Mouse (Mus musculus) thymus, postnatal 25 days (tissue): ENCODE measurements around the gene Cish.
A peak's percentile ranks its signal among the peaks of the same experiment; 100 is the strongest.

ENCODE experiments used
- DNase-seq: peaks from one replicate; pipeline ENCODE4 v3.0.0; 2022

Gene Cish

DNA sequence AAGGTAGTCTGAATTCAATTTTAAA, at the start of gene Cish:
Cish (plus strand) TSS at position 11 of the 25 bp plus-strand sequence.
- no peak for DNase-seq

DNA sequence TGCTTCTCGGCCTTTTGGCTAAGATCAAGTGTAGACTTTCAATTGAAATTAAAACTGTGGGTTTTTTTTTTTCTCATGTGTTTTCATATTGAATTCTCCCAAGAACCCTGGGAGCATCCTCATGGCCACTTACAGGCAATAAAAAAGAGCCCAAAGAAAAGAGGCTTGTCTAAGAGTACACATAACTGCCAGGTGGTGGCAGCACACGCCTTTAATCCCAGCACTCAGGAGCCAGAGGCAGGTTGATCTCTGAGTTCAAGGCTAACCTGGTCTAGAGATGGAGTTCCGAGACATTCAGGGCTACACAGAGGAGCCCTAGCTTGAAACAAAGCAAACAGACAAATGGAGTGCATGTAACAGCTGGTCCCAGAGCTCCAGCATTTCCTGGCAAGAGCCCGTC, 49.7 kb upstream of the Cish start:
- peak; percentile 25 for DNase-seq

DNA sequence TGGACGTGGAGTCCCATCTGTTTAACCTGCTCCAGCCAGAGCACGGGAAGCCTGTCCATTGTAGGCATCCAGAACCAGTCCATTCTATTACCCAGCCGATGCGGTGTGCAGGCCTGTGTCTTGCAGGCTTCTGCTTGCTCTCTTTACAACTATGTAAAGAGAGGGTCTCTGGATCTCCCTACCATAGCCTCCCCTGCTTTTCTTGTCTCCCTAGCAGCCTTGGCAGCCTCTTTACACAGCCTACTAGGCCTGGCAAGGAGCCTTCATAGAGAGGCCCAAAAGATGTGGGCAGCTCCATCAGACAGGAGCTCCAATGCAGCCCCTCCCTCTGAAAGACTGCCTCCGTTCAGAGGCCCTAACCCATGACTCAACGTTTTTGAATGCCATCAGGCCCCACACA, 46.7 kb upstream of the Cish start:
- no peak for DNase-seq

DNA sequence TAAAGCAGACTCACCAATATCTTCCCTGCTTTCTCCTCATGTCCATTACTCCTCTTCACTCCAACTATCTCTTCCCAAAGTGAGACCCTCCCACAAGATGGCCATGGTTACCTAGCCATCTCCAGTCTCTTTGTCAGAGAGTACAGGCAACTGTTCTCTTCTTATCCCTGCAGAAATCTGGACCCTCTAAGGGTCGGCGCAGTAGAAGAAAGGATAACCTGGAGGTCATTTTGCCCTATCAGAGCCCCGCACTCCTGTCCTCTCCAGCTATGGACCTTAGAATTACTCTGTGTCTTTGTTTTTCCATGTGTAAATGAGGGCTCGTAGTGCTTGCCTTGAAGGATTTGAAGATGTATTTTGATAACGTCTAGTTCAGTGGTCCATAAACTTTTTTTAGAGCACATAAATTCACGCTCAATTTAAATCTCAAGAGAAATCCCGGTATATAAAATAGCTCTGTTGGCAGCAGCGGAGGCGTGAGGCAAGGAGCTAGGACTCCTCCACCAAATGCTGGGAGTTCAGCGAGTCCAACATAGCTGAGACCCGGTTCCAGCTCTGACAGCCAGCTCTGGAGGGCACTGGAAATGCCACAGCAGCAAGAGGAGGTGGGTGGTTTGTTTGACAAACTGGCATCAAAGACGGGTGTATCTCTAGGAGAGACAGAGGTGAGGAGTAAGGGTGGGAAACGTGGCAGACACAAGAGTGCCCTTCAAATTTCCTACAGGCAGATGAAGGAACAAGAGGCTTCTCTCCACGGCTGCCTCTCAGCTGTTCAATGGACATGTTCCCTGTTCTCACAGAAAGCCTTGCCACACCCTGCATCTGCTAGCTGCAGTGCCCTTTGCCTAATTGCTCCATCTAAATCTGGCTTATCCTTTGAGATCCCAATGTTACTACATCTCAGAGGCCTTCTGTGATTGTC, 45.1 kb upstream of the Cish start:
- DNase-seq: no peak

DNA sequence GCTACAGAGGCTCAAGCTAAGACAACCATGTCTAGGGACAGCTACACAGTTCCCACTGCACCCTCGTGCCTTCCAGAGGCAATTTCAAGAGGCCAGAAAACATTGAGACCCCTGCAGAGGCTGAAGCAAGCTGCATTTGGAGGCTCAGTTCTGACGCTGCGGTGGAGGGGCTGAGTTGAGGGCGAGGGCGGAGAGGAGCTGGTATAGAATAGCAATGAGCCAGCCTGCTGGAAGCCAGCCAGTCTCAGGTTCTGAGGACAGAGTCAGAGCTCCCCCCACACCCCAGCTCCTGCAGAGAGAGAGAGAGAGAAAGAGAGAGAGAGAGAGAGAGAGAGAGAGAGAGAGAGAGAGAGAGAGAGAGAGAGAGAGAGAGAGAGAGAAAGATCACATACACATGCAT, 43.7 kb upstream of the Cish start:
- DNase-seq: no peak

DNA sequence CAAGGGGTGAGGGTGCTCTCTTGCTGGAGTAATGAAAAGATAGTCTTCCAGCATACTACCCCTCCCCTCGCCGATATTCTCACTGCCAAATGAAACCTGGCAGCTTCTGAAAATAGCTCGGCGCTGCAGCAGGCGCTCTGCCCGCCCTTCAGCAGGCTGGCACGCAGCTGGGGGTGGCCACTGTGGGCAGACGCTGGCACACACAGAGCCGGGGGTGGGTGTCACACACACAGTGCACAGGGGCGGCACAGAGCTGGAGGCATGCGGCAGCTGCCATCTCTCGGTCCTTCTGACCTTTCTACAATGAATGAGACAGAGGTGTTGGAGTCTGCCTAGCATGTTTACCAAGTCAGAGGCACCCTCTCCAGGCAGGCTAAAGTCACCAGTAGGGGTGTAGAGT, 41.4 kb upstream of the Cish start:
- no peak for DNase-seq

DNA sequence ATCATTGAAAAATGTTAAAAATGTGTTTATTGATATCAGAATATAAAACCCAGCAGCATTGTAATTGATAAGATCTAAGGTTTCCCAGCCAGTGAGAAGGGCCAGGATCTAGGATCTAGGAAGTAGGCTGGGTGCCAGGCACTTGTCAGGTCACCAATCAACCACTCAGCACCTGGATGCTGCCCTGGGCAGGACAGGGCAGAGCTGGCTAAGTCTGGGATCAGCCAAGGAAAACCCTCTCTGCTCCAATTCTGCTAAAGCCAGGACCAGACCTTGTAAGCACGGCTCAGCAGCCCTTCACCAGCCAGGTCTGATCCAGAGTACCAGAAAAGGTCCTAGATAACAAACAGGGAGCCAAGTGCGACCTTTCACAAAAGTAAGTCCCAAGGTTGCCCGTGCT, 40.9 kb upstream of the Cish start:
- DNase-seq: no peak

DNA sequence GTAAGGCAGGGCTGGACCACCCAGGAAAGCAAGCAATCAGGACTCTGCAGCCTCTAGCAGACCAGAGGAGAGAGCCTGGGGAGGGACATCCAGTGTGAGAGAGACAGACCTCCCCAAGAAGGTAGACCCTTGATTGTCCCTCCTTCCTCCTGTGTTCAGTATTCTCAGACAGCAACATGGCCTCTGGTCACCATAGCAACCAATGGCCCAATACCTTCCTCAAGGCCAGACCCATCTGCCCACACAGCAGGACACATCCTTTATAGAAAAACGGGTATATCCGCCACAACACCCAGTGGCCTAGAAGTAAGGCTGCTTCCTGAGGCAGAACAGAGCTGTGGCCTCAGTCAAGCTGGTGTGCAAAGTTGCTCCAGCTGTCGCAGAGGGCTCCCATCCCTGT, 40.2 kb upstream of the Cish start:
- no peak for DNase-seq

DNA sequence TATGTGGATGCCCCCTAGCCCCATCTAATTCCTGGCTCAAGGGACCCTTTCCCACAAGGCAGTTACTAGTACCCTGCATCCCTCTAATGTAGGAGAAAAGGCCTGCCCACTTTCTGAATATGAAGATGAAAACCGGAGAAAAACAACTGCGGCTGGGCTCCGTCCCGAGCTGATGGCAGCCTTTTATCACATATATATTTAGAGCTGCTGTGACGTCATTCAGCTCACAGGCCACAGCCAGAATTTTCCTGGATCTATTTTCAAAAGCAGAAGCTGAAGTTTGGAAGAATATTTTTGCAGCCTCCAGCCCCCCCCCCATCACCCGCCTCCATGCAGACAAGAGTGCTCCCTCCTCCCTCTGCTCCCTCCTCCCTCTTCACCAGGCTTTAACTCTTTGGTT, 36.3 kb upstream of the Cish start:
- no peak for DNase-seq

DNA sequence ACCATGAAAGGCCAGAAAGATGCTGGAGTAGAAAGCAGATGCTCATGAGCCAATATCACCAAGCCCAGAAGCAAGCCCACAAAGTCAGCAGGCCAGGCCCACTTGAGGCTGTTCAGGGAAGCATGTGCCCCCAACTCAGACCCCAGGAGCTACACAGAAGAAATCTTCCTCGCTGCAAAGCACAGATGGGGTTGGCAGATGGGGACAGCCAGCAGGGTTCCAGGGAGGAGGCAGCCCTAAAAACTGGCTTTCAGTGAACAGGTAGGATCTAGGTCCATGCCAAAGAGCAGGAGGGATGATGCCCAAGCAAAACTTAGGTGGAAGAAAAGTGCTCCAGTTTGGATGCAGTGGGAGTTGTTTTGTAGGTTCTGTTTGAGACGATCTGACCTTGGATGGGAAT, 35.4 kb upstream of the Cish start:
- no peak for DNase-seq

DNA sequence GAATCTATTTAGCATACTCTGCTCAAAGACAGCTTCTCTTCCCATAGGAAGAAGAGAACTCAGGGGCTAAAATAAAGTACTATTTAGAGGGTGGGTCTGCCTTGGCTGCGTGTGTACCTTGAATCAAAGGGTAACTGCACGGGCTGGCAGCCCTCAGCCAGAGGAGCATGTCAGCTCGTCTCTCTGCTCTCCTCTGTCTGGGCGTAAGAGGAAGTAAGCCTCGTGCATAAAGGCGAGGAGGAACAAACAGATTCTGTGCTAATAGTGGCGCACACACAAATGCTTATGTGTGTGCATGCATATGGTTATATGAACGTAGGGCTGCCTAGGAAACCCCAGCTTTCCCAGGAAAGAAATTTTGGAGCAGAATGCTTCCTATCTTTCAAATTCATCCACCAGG, 35.0 kb upstream of the Cish start:
- DNase-seq: no peak

DNA sequence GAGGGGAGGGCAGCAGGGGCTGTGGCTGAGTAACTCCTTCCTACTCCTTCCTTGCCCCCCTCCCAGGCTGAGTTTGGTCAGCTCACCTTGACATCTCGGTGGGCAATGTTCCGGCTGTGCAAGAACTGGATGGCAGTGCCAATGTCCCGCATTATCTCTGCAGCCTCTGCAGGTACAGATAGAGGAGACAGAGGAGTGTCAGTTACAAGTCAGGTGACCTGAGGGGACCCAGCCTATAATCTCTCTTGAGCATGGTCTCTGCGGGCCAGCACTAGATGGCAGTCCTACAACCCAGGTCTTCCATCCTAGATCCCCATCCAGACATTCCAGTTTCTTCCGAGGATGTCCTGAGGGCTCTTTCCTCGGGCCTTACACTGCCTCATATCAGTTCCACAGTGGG, 34.0 kb upstream of the Cish start:
- DNase-seq: no peak

DNA sequence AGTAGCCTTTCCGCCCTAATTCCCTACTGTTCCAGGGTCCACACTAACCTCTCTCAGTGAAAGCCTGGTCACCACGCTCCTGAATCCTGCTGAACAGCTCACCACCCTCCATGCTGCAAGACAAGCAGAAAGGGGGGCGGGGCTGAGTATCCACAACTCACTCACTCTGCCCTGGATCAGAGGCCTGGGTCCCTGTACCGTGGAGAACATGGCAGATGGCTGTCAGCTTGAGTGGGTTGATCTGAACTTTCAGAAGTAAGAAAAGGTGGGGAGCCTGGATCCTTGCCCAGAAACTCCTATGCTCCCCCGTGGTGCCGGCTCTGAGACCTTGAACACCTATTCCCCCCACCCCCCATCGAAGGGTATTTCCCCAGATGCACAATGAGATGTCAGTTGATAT, 33.5 kb upstream of the Cish start:
- no peak for DNase-seq

DNA sequence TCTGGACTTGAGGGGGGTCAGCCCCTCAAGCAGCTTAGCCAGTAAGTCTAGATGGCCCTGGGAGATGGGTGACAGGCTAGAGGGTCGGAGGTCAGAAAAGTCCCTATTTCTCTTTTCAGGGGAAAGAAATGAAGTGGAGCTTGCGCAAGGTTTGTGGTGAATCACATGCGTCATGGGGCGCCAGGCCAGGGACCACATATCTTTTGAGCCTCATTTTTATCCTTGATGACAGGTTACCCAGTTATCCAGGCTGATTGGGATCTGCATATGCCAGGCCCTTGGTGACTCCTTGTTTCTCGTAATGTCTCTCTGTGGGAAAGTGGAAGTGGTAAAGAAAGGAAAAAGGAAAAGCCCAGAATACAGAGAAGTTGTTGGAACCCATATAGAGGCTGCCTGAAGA, 31.9 kb upstream of the Cish start:
- DNase-seq: no peak

DNA sequence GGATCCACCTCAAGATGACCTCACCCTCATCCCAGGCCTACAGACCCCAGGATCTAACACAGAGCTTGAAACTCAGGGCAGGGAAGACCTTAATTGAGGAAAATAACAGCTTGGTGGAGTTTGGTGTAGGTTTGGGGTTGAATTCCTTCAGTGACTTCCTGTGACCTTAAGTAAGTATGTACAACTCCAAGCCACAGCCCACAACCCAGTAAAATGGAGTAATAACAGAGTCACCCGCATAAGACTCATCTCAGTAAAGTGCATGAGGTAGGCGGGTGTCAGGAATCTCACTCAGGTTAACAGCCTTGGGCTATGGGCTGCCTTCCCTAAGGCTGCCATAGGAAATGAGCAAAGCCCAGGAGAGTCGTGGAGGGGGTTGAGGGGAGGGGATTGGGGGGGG, 31.1 kb upstream of the Cish start:
- DNase-seq: no peak

DNA sequence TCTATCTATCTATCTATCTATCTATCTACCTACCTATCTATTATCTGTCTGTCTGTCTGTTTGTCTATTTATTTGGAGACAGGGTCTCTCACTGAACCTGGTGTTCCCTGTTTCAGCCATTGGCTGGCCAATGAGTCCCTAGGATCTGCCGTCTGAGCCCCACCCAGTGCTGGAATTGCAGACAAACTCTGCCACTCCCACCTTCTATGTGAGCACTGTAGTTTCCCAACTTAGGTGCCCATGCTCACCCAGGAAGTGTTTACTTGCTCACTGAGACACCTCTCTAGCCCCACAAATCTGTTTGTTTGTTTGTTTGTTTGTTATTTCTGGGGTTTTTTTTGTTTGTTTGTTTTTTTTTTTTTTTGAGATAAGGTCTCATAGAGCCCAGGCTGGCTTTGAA, 28.8 kb upstream of the Cish start:
- no peak for DNase-seq

DNA sequence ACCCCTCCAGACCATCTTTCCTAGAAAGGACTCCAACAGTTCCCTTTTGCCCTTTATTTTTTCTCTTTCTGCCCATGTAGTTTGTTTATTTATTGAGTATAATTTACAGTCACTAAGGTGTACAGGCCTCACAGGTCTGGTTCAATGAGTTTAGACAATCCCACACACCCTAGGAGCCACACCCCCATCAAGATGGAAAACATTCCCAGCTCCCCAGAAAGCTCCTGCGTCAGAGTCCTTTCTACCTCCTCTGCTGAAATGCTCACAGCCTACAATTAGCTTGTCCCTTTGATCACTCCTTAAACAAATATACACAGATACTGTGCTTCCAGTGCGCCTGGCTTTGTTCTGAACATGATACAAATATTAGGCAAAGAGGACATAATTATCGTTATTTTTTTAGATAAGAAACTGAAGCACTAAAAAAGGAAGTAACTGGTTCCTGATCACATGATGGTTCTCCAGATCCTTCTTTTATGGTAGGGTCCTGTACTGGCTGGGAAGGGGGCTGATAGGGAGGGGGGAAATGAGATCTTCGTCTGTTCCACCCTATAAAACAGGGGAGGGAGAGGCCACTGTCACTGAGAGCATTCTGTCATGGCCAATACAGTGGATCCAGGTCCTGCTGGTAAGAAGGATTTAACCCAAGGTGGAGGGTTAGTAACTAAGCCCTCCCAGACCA, 28.0 kb upstream of the Cish start:
- no peak for DNase-seq

DNA sequence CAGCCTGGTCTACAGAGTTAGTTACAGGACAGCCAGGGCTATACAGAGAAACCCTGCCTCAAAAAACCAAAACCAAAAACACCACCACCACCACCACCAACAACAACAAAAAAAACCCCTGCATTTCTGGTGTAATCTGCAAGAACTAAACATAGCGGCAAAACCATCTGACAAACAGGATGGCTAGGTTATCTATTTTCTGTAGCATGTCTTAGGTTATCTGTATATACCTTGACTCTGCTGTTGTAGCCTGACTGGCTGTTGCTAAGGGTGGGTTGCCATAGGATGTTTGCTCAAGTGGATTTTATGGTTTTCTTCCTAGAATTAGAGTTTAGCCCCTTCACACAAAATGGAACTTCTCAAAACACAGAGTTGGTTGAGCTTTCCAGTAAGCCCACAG, 26.1 kb upstream of the Cish start:
- DNase-seq: no peak

DNA sequence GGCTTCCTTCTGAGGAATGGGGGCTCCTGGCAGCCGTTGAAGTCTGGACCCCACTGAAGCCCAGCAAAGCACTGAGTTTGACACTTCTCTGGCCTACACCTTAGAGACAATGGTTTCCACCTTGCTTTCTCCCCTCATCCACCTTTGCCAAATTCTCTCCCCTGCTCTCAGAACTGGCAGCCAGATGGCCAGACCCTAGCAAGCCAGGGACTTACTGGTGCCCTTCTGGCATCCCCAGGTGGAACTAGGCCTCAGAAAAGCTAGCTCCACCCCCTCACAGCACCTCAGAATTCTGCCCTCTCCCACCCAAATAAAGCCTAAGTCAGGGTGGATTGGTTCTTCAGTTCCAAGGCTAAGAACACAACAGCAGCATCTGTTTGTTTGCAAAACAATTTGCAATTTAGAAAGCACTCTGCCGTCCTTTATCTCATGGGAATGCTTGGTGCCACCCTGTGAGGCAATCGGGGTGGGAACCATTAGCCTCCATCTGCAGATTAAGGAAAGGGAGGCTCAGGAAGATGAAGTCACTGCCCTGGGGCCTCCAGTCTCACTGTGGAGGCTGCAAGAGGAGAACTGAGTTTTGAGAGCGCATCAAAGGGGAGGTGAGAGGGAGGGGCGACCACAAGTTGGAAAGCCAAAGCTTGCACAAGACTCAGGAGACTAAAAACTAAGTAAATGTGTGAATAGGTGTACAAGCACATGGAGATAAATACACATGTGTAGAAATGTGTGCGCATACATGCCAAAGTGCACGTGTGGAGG, 24.5 kb upstream of the Cish start:
- DNase-seq: no peak

DNA sequence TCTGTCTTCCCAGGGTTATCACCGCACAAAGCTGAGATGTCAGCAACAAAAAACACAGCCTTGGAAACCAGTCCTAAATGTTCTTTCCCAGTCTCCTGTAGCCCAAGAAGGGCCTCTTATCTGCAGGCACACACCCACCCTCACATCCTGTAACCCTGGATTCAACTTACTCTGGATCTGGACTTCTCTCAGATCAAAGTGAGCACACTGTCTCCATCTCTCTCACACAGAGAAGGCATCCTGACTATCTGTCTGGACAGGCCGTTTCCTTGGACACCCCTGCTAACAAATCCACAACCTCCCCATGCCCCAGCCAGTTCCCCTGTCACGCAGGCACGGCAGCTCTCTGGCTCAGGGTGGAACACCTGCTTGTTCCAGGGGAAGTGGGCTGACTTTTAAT, 23.5 kb upstream of the Cish start:
- DNase-seq: no peak

DNA sequence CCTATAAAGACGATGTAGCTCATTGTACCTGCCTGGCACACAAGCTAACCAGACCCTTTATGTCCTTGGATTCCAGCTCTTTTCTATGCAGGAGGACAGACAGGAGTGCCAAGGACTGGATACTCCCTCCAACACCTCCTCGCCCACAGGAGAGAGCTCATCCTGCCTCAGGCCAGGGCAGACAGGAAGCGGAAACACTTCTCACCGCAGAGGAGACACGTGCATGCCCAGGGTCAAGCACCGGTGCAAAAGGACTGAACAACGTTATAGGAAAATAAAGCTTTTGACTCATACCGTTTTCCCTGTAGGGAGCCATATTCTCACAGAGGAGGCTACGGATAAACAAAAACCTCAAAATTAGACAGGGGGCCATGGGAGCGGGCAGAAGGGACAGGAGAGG, 22.6 kb upstream of the Cish start:
- no peak for DNase-seq

DNA sequence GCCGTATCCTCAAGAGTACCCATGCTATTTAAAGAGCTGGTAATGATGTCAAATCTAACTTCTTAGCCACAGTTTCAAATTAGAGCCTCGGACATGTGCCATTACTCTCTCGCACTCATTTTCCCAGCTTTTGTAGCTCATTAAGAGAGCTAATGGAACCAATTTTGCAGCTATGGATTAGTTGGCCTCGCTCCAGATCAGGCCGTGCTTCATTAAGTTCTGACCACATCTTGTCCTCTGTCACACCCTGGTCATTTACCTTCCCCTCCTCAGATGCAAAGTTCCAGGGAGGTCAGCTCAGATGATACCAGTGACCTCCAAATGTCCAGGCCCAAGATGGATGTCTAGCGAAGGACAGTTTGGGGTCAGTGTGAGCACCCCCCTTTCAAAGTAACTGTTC, 21.1 kb upstream of the Cish start:
- no peak for DNase-seq

DNA sequence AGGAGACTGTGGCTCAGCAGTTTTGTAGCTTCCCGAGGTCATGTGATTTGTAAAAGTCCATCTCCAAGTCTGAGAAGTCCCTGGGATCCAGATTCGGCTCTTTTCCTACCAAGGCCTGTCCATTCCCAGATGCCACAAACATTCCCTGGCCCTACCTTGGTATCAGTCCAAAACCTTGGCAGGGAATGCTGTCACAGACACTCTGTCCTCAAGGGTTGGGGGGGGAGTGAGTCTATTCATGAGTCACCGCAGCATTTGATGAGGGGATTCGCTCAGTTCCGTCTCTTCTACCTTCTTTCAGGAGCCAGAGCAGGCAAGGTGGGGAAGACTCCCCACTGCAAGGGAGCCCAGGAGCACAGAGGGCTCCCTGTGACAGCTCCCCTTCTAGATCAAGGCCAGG, 20.1 kb upstream of the Cish start:
- no peak for DNase-seq

DNA sequence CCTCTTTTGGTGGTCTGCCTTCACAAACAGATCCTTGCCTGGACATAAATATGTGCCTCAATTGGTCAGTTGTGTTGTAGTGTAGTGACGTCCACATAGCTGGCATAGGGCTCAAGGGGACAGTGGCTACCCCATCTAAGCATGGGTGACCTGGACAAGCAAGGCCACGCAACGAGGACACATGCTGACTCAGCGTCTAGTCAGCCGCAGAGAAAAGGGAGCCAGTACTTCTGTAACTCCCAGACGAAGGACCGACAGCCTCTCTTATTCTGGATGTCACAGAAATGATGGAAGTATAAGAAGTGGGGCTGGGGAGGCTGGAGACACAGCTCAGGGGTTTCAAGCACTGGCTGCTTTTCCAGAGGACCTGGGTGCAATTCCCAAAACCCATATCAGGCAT, 18.2 kb upstream of the Cish start:
- DNase-seq: no peak

DNA sequence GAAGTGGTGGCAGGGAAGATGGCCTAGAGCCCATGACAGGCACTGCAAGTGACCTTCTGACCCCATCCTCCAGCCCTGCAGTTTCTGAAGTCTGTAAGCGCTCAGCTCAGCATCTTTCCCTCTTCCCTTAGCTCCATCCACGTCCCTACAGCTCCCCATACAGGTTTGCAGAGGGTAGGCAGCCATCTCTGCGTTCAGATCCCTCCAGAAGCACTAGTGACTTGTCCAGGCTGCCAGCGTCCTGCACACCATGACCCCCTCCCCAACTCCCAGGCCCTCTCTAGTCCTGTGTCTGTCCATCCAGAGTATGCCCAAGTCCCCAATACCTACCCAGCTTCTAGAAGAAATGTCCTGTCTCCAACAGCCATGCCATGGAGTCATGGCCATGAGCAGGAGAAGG, 17.7 kb upstream of the Cish start:
- DNase-seq: no peak
